Mouse (Mus musculus): ENCODE data around the gene Nt5c.

GRCm38 (mm10) chr11:115515021-115515420 lies 23.4 kb upstream of the Nt5c start:
- no peak for TF ChIP-seq GATA1 (IDR thresholded peaks at IDR 0.05; ENCODE audit: low read length)
- TF ChIP-seq TAL1 (IDR thresholded peaks at IDR 0.05; ENCODE audit: low read length): no peak

All from erythroblast, embryonic 14.5 days (primary cell).